Mouse (Mus musculus) Patski (cell line): ENCODE results near the gene Mboat2. TPM values are rescaled to one million over a fixed set of nuclear protein-coding genes. Genes with fewer than 3 reads are reported as not detected.

Source experiments
- ATAC-seq: fragments of 100-300 bp; one replicate; pipeline ENCODE4 v1.8.0; 2021
- CTCF ChIA-PET: fragments of 350-600 bp; sonication (Branson Sonifier 250); formaldehyde crosslinking; loops from one replicate; lab custom pipeline; 2022; ENCODE audit warnings: inconsistent platforms; lab: Charles Lee
- POLR2A ChIA-PET: fragments of 350-600 bp; sonication (Branson Sonifier 250); formaldehyde crosslinking; loops from one replicate; lab custom pipeline; 2022; ENCODE audit warnings: antibody characterized with exemption, inconsistent platforms; lab: Charles Lee
- DNase-seq: peaks from one replicate; pipeline ENCODE4 v3.0.0-alpha.2; 2011; ENCODE audit warnings: low read depth, low spot score
- H3K27me3 ChIP-seq: fragments of 371-371 bp; one replicate; pipeline ENCODE4 v1.5.1; 2021
- CTCF ChIP-seq: fragments of 100-300 bp; IDR thresholded peaks from one replicate; pipeline ENCODE4 v1.5.1; 2021
- in situ Hi-C: fragments of 300-500 bp; cut with MboI; formaldehyde crosslinking; loops from 3 replicates; pipeline ENCODE4 v1.11.1; 2018; ENCODE audit warnings: low pct_unique_long_range_greater_than_20kb, mixed read lengths
- polyA plus RNA-seq: library from polyadenylated mRNA; unstranded; gene quantifications from one replicate; pipeline ENCODE4 v1.2.3, GENCODE M21; 2021

Mboat2 gene
- polyA plus RNA-seq = 24.4 TPM

GRCm38 (mm10) chr12:24830766-24831152 is at the start of gene Mboat2:
Mboat2 (plus strand) TSS chr12:24830879.
- POLR2A ChIA-PET = no interaction called here
- ATAC-seq (peak; percentile 70), DNase-seq (no peak)
- no peaks in the 10 kb centered on the region for H3K27me3 ChIP-seq
- no peak for TF ChIP-seq CTCF
- CTCF ChIA-PET = no interaction called here
- in situ Hi-C loops = loop anchor here (10.0 kb wide), 1 partner anchor 116 kb away; no protein-coding TSS in a partner anchor

GRCm38 (mm10) chr12:24783735-24784134 is 46.9 kb upstream of the Mboat2 start:
- ATAC-seq (no peak), DNase-seq (no peak)
- peaks cover 4% of the 10 kb centered on the region for H3K27me3 ChIP-seq
- no peak for TF ChIP-seq CTCF
- ChIA-PET POLR2A (no interaction called here), CTCF (no interaction called here)
- in situ Hi-C loops = no loop called here

- POLR2A ChIA-PET = no interaction called here
- ATAC-seq (no peak), DNase-seq (no peak)
- H3K27me3 ChIP-seq = peaks cover 4% of the 10 kb centered on the region
- TF ChIP-seq CTCF = no peak
- in situ Hi-C loops = no loop called here
- CTCF ChIA-PET = interaction anchor here (1.1 kb wide), 1 partner anchor 13 kb away, joined by 3 read pairs; no protein-coding TSS in a partner anchor
Measured at GRCm38 (mm10) chr12:24785882-24786281, 44.8 kb upstream of the Mboat2 start.

GRCm38 (mm10) chr12:24786316-24786715 is 44.4 kb upstream of the Mboat2 start:
- no peak for ATAC-seq
- POLR2A ChIA-PET = no interaction called here
- in situ Hi-C loops = no loop called here

GRCm38 (mm10) chr12:24789659-24790058 is 41.0 kb upstream of the Mboat2 start:
- POLR2A ChIA-PET = no interaction called here
- TF ChIP-seq CTCF = no peak
- no peak for DNase-seq
- CTCF ChIA-PET = interaction anchor here (1.3 kb wide), 1 partner anchor 26 kb away, joined by 3 read pairs; no protein-coding TSS in a partner anchor
- in situ Hi-C loops = no loop called here
- ATAC-seq = no peak
- peaks cover 4% of the 10 kb centered on the region for H3K27me3 ChIP-seq

More at GRCm38 (mm10) chr12:24786316-24786715, 44.4 kb upstream of the Mboat2 start:
- CTCF ChIA-PET = interaction anchor here (1.1 kb wide), 1 partner anchor 12 kb away, joined by 3 read pairs; no protein-coding TSS in a partner anchor
- TF ChIP-seq CTCF = no peak
- DNase-seq = no peak
- H3K27me3 ChIP-seq = peaks cover 4% of the 10 kb centered on the region

GRCm38 (mm10) chr12:24811230-24811629 is 19.4 kb upstream of the Mboat2 start:
- ChIA-PET CTCF (no interaction called here), POLR2A (no interaction called here)
- no peak for TF ChIP-seq CTCF
- ATAC-seq = no peak
- in situ Hi-C loops = no loop called here
- no peaks in the 10 kb centered on the region for H3K27me3 ChIP-seq
- DNase-seq = no peak

- ChIA-PET POLR2A (no interaction called here), CTCF (no interaction called here)
- TF ChIP-seq CTCF = no peak
- H3K27me3 ChIP-seq = no peaks in the 10 kb centered on the region
- in situ Hi-C loops = no loop called here
- ATAC-seq (no peak), DNase-seq (no peak)
Measured at GRCm38 (mm10) chr12:24811906-24812305, 18.8 kb upstream of the Mboat2 start.

- no peak for ATAC-seq
- ChIA-PET CTCF (interaction anchor here (0.8 to 1.4 kb wide), 3 partner anchors 9 to 129 kb away, joined by 3 read pairs; no protein-coding TSS in a partner anchor), POLR2A (interaction anchor here (0.8 kb wide), 1 partner anchor 88 kb away, joined by 3 read pairs; no protein-coding TSS in a partner anchor)
- DNase-seq = no peak
- in situ Hi-C loops = no loop called here
- no peaks in the 10 kb centered on the region for H3K27me3 ChIP-seq
- no peak for TF ChIP-seq CTCF
Measured at GRCm38 (mm10) chr12:24822831-24823230, 7.8 kb upstream of the Mboat2 start.

GRCm38 (mm10) chr12:24823636-24824354 is 6.9 kb upstream of the Mboat2 start:
- peak; percentile 30 for DNase-seq
- H3K27me3 ChIP-seq = no peaks in the 10 kb centered on the region
- ChIA-PET CTCF (interaction anchor here (1.2 kb wide), 1 partner anchor 128 kb away, joined by 3 read pairs; no protein-coding TSS in a partner anchor), POLR2A (interaction anchor here (0.8 kb wide), 1 partner anchor 89 kb away, joined by 3 read pairs; no protein-coding TSS in a partner anchor)
- in situ Hi-C loops = no loop called here
- TF ChIP-seq CTCF = no peak
- ATAC-seq = peak; percentile 60

GRCm38 (mm10) chr12:24830086-24830485 is 593 bp upstream of the Mboat2 start:
- DNase-seq (no peak), ATAC-seq (no peak)
- no peak for TF ChIP-seq CTCF
- POLR2A ChIA-PET = interaction anchor here (0.6 kb wide), 1 partner anchor 154 kb away, joined by 4 read pairs; no protein-coding TSS in a partner anchor
- in situ Hi-C loops = loop anchor here (10.0 kb wide), 1 partner anchor 115 kb away; no protein-coding TSS in a partner anchor
- CTCF ChIA-PET = no interaction called here
- no peaks in the 10 kb centered on the region for H3K27me3 ChIP-seq
